Mouse (Mus musculus): Measurements from ENCODE around the gene Yaf2.

DNA sequence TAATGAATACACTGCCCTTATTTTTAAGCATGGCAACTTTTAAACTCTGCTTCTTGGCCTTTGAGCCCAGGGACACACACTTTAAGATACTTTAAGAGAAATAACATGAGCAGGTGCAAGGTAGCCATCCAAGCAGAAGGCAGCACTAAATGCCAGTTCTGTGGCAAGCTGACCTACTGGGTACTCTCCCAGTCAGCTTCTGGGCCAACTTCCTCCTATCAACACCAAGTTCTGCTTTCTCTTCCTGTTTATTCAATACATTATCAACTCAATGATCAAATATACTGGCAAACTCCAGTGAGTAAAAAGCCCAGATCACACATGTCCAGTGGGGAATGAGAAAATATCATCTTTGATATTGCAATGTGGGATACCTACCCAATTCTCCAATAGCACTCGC is 68.7 kb downstream of the Yaf2 start:
- TF ChIP-seq POLR2A (IDR thresholded peaks at IDR 0.05; ENCODE audit: borderline replicate concordance, extremely low read depth, low read depth, low read length), result no peak
- TF ChIP-seq CTCF (IDR thresholded peaks at IDR 0.05; ENCODE audit: insufficient read depth, low read length), result no peak

All from lung, adult 2 months (tissue).